Mouse (Mus musculus): ENCODE results near the gene 2010003K11Rik.
A peak's percentile ranks its signal among the peaks of the same experiment; 100 is the strongest.
"Not testable (repeated sequence)": the region's sequence is repeated elsewhere in the genome, so short reads cannot be mapped to it uniquely, and the experiment has no call there.

Gene 2010003K11Rik

GRCm38 (mm10) chr19:4455071-4455800, 43.1 kb downstream of the 2010003K11Rik start:
- DNase-seq = no peak

DNA sequence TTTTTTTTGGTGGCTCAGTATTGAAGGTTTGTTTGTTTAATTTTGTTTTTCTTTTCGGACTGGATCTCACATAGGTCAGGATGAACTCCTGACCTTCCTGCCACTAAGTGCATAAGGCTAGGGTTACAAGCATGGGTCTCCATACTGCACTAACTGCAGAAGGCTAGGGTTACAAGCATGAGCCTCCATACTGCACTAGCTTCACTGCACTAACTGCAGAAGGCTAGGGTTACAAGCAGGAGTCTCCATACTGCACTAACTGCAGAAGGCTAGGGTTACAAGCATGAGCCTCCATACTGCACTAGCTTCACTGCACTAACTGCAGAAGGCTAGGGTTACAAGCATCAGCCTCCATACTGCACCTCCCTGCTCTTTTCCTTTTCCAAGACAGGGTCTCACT, 44.3 kb downstream of the 2010003K11Rik start:
- DNase-seq = not testable (repeated sequence)

GRCm38 (mm10) chr19:4452525-4452924, 45.9 kb downstream of the 2010003K11Rik start:
- peak; percentile 63 for DNase-seq

GRCm38 (mm10) chr19:4451965-4452364, 46.4 kb downstream of the 2010003K11Rik start:
- no peak for DNase-seq

DNA sequence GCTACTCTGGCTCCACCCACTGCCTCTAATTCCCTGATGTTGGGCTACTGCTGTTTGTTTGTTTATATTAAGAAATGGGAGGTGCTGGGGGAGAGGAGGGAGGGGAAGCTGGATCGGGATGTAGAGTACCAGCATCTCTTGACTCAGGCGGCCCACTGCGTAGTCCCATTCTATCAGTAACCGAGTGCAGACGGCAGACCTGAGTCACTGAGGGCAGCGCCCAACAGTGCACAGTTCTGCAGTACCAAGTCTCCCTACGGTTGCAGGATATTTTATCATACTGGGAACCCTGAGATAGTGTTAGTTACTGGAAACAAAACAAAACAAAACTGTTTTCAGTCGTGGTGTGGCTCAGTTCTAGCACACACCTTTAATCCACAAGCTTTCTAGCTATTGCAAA, 47.3 kb downstream of the 2010003K11Rik start:
- no peak for DNase-seq

DNA sequence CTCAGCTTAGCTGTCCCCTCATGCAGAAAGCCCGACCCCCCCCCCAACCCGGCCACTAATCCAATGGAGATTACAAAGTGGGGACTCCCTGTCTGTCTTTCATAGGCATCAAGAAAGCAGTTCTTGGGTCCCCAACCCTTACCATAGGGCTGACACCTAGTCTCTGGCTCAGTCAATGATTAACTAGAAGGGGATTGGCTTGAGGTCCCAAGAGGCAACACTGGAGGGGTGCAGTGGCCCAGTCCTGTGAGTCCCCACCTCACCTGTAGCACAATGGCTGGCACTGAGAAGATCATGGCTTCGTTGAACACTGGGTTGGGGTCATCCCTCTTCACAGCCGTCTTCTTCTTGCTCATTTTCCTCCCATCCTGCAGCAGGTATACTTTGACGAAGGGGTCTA, 47.7 kb downstream of the 2010003K11Rik start:
- DNase-seq = no peak

GRCm38 (mm10) chr19:4449230-4449629, 49.2 kb downstream of the 2010003K11Rik start:
- no peak for DNase-seq

DNA sequence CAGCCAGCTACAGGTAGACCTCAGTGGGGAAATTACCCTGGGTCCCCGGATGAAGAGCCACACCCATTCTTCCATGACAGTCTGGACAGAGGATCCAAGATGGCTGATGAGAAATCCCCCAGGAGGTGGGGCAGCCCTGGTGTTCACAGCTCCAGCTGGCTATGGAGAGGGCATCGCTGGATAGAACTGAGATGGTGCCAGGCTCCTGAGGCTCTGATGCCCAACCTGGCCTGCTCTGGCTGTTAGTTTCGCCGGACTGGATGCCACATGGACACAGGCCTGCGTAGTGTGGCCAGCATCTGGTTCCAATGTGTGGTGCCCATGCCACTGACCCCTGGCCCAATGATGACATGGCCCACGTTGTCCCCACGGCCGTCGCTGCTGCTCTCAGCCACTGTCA, 50.9 kb downstream of the 2010003K11Rik start:
- DNase-seq = no peak
